Mouse (Mus musculus): ENCODE results near the gene Mrgprh. TPM values are rescaled to one million over a fixed set of nuclear protein-coding genes. Genes with fewer than 3 reads are reported as not detected.

Gene Mrgprh
- polyA plus RNA-seq, 1 experiment = not detected

DNA sequence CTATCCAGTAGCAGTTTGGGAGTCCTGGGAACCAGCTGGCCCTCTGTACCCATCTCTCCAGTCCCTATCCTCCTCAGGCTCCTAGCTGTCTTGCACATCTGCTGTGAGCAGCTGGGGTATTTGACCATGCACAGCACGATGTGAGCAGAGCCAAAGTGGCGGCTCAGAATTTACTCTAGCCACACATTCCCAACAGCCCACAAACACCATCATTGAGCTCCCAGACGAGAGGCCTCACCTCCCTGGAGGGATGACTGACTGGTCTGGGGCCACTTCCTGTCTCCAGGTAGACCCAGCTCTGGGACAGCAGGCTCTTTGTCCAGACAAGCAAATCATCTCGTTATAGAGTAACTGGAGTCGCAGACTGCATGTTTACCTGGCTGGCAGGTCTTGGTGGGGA, 30.0 kb upstream of the Mrgprh start:
- H3K36me3 ChIP-seq (ENCODE audit: control insufficient read depth, insufficient read depth) = no peaks in the 10 kb centered on the region
- H3ac ChIP-seq (ENCODE audit: control insufficient read depth, insufficient read length) = no peak overlapping the region
- no peaks in the 10 kb centered on the region for H3K27me3 ChIP-seq (ENCODE audit: control insufficient read depth, insufficient read depth, insufficient read length)
- no peak overlapping the region for H3K4me3 ChIP-seq
- TF ChIP-seq POLR2AphosphoS2 (IDR thresholded peaks at IDR 0.05; ENCODE audit: insufficient read length, low read depth) (no peak), USF1 (IDR thresholded peaks at IDR 0.05; ENCODE audit: low read depth) (no peak), TCF3 (IDR thresholded peaks at IDR 0.05; ENCODE audit: insufficient read length, low read depth) (peak; percentile 19), MAX (IDR thresholded peaks at IDR 0.05; ENCODE audit: low read depth) (no peak), E2F4 (IDR thresholded peaks at IDR 0.05; ENCODE audit: insufficient read depth) (no peak), CEBPB (IDR thresholded peaks at IDR 0.05; ENCODE audit: insufficient read depth, poor library complexity, severe bottlenecking) (no peak), MYOD1 (IDR thresholded peaks at IDR 0.05; ENCODE audit: control insufficient read depth in 1 of 3, insufficient read length in 2 of 3, low read depth in 2 of 3) (peak in 2 of 3 experiments; percentile 41 to 57), TCF12 (IDR thresholded peaks at IDR 0.05; ENCODE audit: insufficient read depth, poor library complexity, severe bottlenecking) (no peak), SRF (IDR thresholded peaks at IDR 0.05; ENCODE audit: control insufficient read depth, insufficient read length, low read depth) (no peak), POLR2A (IDR thresholded peaks at IDR 0.05; ENCODE audit: insufficient read length, low read depth) (no peak), REST (IDR thresholded peaks at IDR 0.05; ENCODE audit: insufficient read depth, insufficient read length) (no peak), MYOG (IDR thresholded peaks at IDR 0.05; ENCODE audit: control insufficient read depth in 1 of 3, insufficient read depth in 1 of 3, insufficient read length in 2 of 3, low read depth in 2 of 3) (peak in 2 of 3 experiments; percentile 13 to 52)
- H3K79me2 ChIP-seq (ENCODE audit: control insufficient read depth, insufficient read depth) = no peaks in the 10 kb centered on the region
- peak overlapping the region; percentile 35 for H3K4me2 ChIP-seq (ENCODE audit: low read depth)

DNA sequence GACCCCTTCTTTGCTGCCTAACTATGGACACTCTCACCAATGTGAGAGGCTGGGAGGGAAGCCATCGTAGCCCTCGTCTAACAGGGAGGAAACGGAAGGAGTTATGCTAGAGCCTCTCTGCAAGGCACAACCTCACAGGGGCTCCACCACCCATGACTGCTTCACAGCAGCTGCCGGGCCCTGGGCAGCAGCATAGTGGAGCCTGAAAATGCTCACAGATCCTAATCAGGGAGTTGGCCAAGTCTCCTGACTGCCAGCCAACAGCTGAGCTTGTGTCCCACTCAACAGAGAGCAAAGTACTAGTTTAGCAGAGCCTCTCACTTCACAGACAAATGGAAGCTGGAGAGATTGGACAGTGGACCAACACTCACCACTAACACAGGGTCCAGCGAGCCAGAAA, 29.4 kb upstream of the Mrgprh start:
- Histone ChIP-seq H3ac (ENCODE audit: control insufficient read depth, insufficient read length) (no peak overlapping the region), H3K79me2 (ENCODE audit: control insufficient read depth, insufficient read depth) (no peaks in the 10 kb centered on the region), H3K27me3 (ENCODE audit: control insufficient read depth, insufficient read depth, insufficient read length) (no peaks in the 10 kb centered on the region), H3K4me2 (ENCODE audit: low read depth) (peak overlapping the region; percentile 35), H3K36me3 (ENCODE audit: control insufficient read depth, insufficient read depth) (no peaks in the 10 kb centered on the region), H3K4me3 (no peak overlapping the region)
- TF ChIP-seq MYOD1 (IDR thresholded peaks at IDR 0.05; ENCODE audit: control insufficient read depth in 1 of 3, insufficient read length in 2 of 3, low read depth in 2 of 3) (peak; percentile 17 to 63 (median 44)), USF1 (IDR thresholded peaks at IDR 0.05; ENCODE audit: low read depth) (no peak), MYOG (IDR thresholded peaks at IDR 0.05; ENCODE audit: control insufficient read depth in 1 of 3, insufficient read depth in 1 of 3, insufficient read length in 2 of 3, low read depth in 2 of 3) (peak; percentile 32 to 74 (median 33)), REST (IDR thresholded peaks at IDR 0.05; ENCODE audit: insufficient read depth, insufficient read length) (no peak)

DNA sequence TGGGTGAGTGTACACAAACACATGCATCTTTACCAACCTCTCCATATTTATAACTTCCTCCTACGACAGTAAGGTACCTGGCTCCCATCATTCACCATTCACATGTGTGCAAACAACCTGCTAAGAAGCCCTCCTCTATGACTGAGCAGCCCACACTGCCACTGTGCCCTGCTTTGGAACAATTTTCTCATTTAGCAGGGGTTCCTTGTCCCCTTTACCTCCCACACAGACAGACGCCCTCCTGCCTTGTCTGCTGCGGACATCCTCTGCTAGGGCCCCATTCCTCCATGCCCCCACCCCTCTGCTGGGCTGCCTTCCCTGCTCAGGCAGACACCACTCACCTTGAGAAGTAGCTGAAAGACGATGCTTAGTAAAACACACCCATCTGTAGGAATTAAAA, 28.1 kb upstream of the Mrgprh start:
- Histone ChIP-seq H3K4me3 (no peak overlapping the region), H3K79me2 (ENCODE audit: control insufficient read depth, insufficient read depth) (no peaks in the 10 kb centered on the region), H3K36me3 (ENCODE audit: control insufficient read depth, insufficient read depth) (no peaks in the 10 kb centered on the region), H3ac (ENCODE audit: control insufficient read depth, insufficient read length) (no peak overlapping the region), H3K4me2 (ENCODE audit: low read depth) (no peak overlapping the region), H3K27me3 (ENCODE audit: control insufficient read depth, insufficient read depth, insufficient read length) (peaks cover 7% of the 10 kb centered on the region)
- TF ChIP-seq MYOD1 (IDR thresholded peaks at IDR 0.05; ENCODE audit: control insufficient read depth in 1 of 3, insufficient read length in 2 of 3, low read depth in 2 of 3) = no peak
- TF ChIP-seq POLR2A (IDR thresholded peaks at IDR 0.05; ENCODE audit: insufficient read length, low read depth) = no peak
- TF ChIP-seq POLR2AphosphoS2 (IDR thresholded peaks at IDR 0.05; ENCODE audit: insufficient read length, low read depth) = no peak
- TF ChIP-seq SRF (IDR thresholded peaks at IDR 0.05; ENCODE audit: control insufficient read depth, insufficient read length, low read depth) = no peak
- no peak for TF ChIP-seq E2F4 (IDR thresholded peaks at IDR 0.05; ENCODE audit: insufficient read depth)
- no peak for TF ChIP-seq USF1 (IDR thresholded peaks at IDR 0.05; ENCODE audit: low read depth)
- no peak for TF ChIP-seq MYOG (IDR thresholded peaks at IDR 0.05; ENCODE audit: control insufficient read depth in 1 of 3, insufficient read depth in 1 of 3, insufficient read length in 2 of 3, low read depth in 2 of 3)
- no peak for TF ChIP-seq MAX (IDR thresholded peaks at IDR 0.05; ENCODE audit: low read depth)
- TF ChIP-seq REST (IDR thresholded peaks at IDR 0.05; ENCODE audit: insufficient read depth, insufficient read length) = no peak
- TF ChIP-seq TCF3 (IDR thresholded peaks at IDR 0.05; ENCODE audit: insufficient read length, low read depth) = no peak

DNA sequence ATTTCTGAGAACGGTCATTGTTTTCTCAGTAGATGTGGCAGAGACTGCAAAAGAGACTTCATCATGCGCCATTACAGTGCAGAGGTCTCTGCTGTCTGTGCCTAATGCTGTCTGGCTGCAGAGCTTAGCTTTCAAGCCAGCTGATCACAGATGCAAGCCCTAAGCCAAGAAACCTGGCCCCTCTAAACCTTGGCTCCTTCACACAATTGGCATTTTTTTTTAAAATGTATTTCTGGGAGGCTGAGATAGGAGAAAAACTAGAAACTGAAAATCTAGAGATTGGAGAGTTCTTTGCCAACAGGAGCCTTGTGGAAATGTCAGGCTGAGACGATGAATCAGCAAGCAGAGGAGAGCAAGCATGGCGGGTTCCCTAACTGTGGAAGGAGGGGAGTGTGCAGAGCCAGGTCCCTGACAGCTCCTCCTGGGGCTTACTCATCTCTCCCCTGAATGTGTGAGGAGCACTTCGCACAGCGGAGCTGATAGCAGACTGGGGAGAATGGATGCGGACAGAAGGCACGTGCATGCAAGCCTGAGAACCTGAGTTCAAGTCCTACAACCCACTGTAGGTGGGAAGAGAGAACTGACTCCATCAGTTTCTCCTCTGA, 26.0 kb upstream of the Mrgprh start:
- no peak overlapping the region for H3K4me2 ChIP-seq (ENCODE audit: low read depth)
- H3ac ChIP-seq (ENCODE audit: control insufficient read depth, insufficient read length) = no peak overlapping the region
- no peaks in the 10 kb centered on the region for H3K36me3 ChIP-seq (ENCODE audit: control insufficient read depth, insufficient read depth)
- peaks cover 10% of the 10 kb centered on the region for H3K27me3 ChIP-seq (ENCODE audit: control insufficient read depth, insufficient read depth, insufficient read length)
- no peaks in the 10 kb centered on the region for H3K79me2 ChIP-seq (ENCODE audit: control insufficient read depth, insufficient read depth)
- TF ChIP-seq TCF12 (IDR thresholded peaks at IDR 0.05; ENCODE audit: insufficient read depth, poor library complexity, severe bottlenecking) = no peak
- no peak for TF ChIP-seq USF1 (IDR thresholded peaks at IDR 0.05; ENCODE audit: low read depth)
- TF ChIP-seq MAX (IDR thresholded peaks at IDR 0.05; ENCODE audit: low read depth) = no peak
- no peak for TF ChIP-seq CEBPB (IDR thresholded peaks at IDR 0.05; ENCODE audit: insufficient read depth, poor library complexity, severe bottlenecking)
- TF ChIP-seq MYOG (IDR thresholded peaks at IDR 0.05; ENCODE audit: control insufficient read depth in 1 of 3, insufficient read depth in 1 of 3, insufficient read length in 2 of 3, low read depth in 2 of 3) = no peak
- TF ChIP-seq SRF (IDR thresholded peaks at IDR 0.05; ENCODE audit: control insufficient read depth, insufficient read length, low read depth) = no peak
- H3K4me3 ChIP-seq = no peak overlapping the region

DNA sequence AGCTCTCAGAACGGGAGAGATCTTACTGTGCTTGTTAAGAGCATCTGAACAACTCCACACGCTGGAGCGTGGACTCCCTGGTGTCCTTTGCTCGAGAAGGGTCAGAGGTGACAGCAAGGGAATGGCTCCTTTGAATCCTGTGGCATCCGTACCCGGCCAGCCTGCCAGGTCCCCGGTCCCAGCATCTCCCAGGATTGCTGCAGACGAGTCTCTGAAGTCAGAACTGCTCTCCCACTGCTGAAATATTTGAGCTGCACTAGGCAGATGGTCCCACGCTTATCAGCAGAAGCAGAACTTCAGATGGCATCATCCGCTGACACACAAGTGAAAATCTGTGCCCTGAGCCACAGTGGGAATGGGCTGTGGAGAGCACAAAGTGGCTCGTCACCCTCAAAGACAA, 24.1 kb upstream of the Mrgprh start:
- peaks cover 10% of the 10 kb centered on the region for H3K27me3 ChIP-seq (ENCODE audit: control insufficient read depth, insufficient read depth, insufficient read length)
- H3K4me2 ChIP-seq (ENCODE audit: low read depth) = no peak overlapping the region
- H3K79me2 ChIP-seq (ENCODE audit: control insufficient read depth, insufficient read depth) = no peaks in the 10 kb centered on the region
- TF ChIP-seq MYOD1 (IDR thresholded peaks at IDR 0.05; ENCODE audit: control insufficient read depth in 1 of 3, insufficient read length in 2 of 3, low read depth in 2 of 3) = no peak
- TF ChIP-seq MYOG (IDR thresholded peaks at IDR 0.05; ENCODE audit: control insufficient read depth in 1 of 3, insufficient read depth in 1 of 3, insufficient read length in 2 of 3, low read depth in 2 of 3) = no peak
- TF ChIP-seq E2F4 (IDR thresholded peaks at IDR 0.05; ENCODE audit: insufficient read depth) = no peak
- TF ChIP-seq TCF3 (IDR thresholded peaks at IDR 0.05; ENCODE audit: insufficient read length, low read depth) = no peak
- TF ChIP-seq MAX (IDR thresholded peaks at IDR 0.05; ENCODE audit: low read depth) = no peak
- TF ChIP-seq SRF (IDR thresholded peaks at IDR 0.05; ENCODE audit: control insufficient read depth, insufficient read length, low read depth) = no peak
- no peak for TF ChIP-seq REST (IDR thresholded peaks at IDR 0.05; ENCODE audit: insufficient read depth, insufficient read length)
- TF ChIP-seq POLR2A (IDR thresholded peaks at IDR 0.05; ENCODE audit: insufficient read length, low read depth) = no peak
- TF ChIP-seq USF1 (IDR thresholded peaks at IDR 0.05; ENCODE audit: low read depth) = no peak
- no peak for TF ChIP-seq TCF12 (IDR thresholded peaks at IDR 0.05; ENCODE audit: insufficient read depth, poor library complexity, severe bottlenecking)
- TF ChIP-seq CEBPB (IDR thresholded peaks at IDR 0.05; ENCODE audit: insufficient read depth, poor library complexity, severe bottlenecking) = no peak
- TF ChIP-seq POLR2AphosphoS2 (IDR thresholded peaks at IDR 0.05; ENCODE audit: insufficient read length, low read depth) = no peak
- no peak overlapping the region for H3ac ChIP-seq (ENCODE audit: control insufficient read depth, insufficient read length)
- H3K4me3 ChIP-seq = no peak overlapping the region
- no peaks in the 10 kb centered on the region for H3K36me3 ChIP-seq (ENCODE audit: control insufficient read depth, insufficient read depth)

All from myocyte (in vitro differentiated cells).